Mouse (Mus musculus): Measurements from ENCODE around the gene Olfr1240. TPM values are rescaled to one million over a fixed set of nuclear protein-coding genes. Genes with fewer than 3 reads are reported as not detected.

The Olfr1240 gene
- polyA plus RNA-seq, 1 experiment, result not detected

GRCm38 (mm10) chr2:89409576-89409975, 33.2 kb downstream of the Olfr1240 start, which contains the start of gene Olfr1238:
Gene Olfr1238, minus strand, starts transcription at chr2:89409676.
- H3ac ChIP-seq (ENCODE audit: control insufficient read depth, insufficient read length), result no peak within 1 kb of the TSS
- no peaks in the 10 kb centered on the region for H3K79me2 ChIP-seq (ENCODE audit: control insufficient read depth, insufficient read depth)
- TF ChIP-seq USF1 (IDR thresholded peaks at IDR 0.05; ENCODE audit: low read depth) (no peak), CEBPB (IDR thresholded peaks at IDR 0.05; ENCODE audit: insufficient read depth, poor library complexity, severe bottlenecking) (no peak), POLR2A (IDR thresholded peaks at IDR 0.05; ENCODE audit: insufficient read length, low read depth) (no peak), MAX (IDR thresholded peaks at IDR 0.05; ENCODE audit: low read depth) (no peak), TCF12 (IDR thresholded peaks at IDR 0.05; ENCODE audit: insufficient read depth, poor library complexity, severe bottlenecking) (no peak), TCF3 (IDR thresholded peaks at IDR 0.05; ENCODE audit: insufficient read length, low read depth) (no peak), MYOD1 (IDR thresholded peaks at IDR 0.05; ENCODE audit: control insufficient read depth in 1 of 3, insufficient read length in 2 of 3, low read depth in 2 of 3) (no peak), E2F4 (IDR thresholded peaks at IDR 0.05; ENCODE audit: insufficient read depth) (no peak), REST (IDR thresholded peaks at IDR 0.05; ENCODE audit: insufficient read depth, insufficient read length) (no peak), MYOG (IDR thresholded peaks at IDR 0.05; ENCODE audit: control insufficient read depth in 1 of 3, insufficient read depth in 1 of 3, insufficient read length in 2 of 3, low read depth in 2 of 3) (no peak), POLR2AphosphoS2 (IDR thresholded peaks at IDR 0.05; ENCODE audit: insufficient read length, low read depth) (no peak)
- H3K36me3 ChIP-seq (ENCODE audit: control insufficient read depth, insufficient read depth), result no peaks in the 10 kb centered on the region
- H3K27me3 ChIP-seq (ENCODE audit: control insufficient read depth, insufficient read depth, insufficient read length), result no peaks in the 10 kb centered on the region
- H3K4me3 ChIP-seq, result no peak within 1 kb of the TSS
- no peak within 1 kb of the TSS for H3K4me2 ChIP-seq (ENCODE audit: low read depth)

DNA sequence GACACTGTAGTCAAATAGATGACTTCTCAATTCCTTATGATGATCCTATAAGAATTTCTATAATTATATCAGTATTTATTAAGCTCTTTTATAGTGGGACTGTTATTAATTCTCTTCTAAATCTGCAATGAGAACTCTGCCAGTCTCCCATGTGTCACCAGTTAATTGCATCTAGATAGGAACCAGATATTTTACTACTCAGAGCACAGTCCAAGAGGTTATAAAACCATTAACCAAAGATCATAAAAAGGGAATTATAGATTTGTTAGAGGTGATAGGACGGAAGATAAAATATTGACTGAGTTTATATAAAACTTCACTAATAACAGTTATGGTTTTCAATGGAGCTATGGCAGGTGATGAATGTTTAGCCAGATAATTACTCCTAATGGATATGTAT, 41.9 kb downstream of the Olfr1240 start:
- Histone ChIP-seq H3K4me2 (ENCODE audit: low read depth) (no peak overlapping the region), H3K79me2 (ENCODE audit: control insufficient read depth, insufficient read depth) (no peaks in the 10 kb centered on the region), H3K4me3 (no peak overlapping the region), H3ac (ENCODE audit: control insufficient read depth, insufficient read length) (no peak overlapping the region), H3K27me3 (ENCODE audit: control insufficient read depth, insufficient read depth, insufficient read length) (no peaks in the 10 kb centered on the region), H3K36me3 (ENCODE audit: control insufficient read depth, insufficient read depth) (no peaks in the 10 kb centered on the region)
- no peak for TF ChIP-seq CEBPB (IDR thresholded peaks at IDR 0.05; ENCODE audit: insufficient read depth, poor library complexity, severe bottlenecking)
- no peak for TF ChIP-seq MYOD1 (IDR thresholded peaks at IDR 0.05; ENCODE audit: control insufficient read depth in 1 of 3, insufficient read length in 2 of 3, low read depth in 2 of 3)
- TF ChIP-seq REST (IDR thresholded peaks at IDR 0.05; ENCODE audit: insufficient read depth, insufficient read length), result no peak
- no peak for TF ChIP-seq MYOG (IDR thresholded peaks at IDR 0.05; ENCODE audit: control insufficient read depth in 1 of 3, insufficient read depth in 1 of 3, insufficient read length in 2 of 3, low read depth in 2 of 3)
- no peak for TF ChIP-seq POLR2AphosphoS2 (IDR thresholded peaks at IDR 0.05; ENCODE audit: insufficient read length, low read depth)
- TF ChIP-seq TCF12 (IDR thresholded peaks at IDR 0.05; ENCODE audit: insufficient read depth, poor library complexity, severe bottlenecking), result no peak
- no peak for TF ChIP-seq USF1 (IDR thresholded peaks at IDR 0.05; ENCODE audit: low read depth)
- TF ChIP-seq TCF3 (IDR thresholded peaks at IDR 0.05; ENCODE audit: insufficient read length, low read depth), result no peak
- TF ChIP-seq MAX (IDR thresholded peaks at IDR 0.05; ENCODE audit: low read depth), result no peak
- TF ChIP-seq POLR2A (IDR thresholded peaks at IDR 0.05; ENCODE audit: insufficient read length, low read depth), result no peak
- no peak for TF ChIP-seq SRF (IDR thresholded peaks at IDR 0.05; ENCODE audit: control insufficient read depth, insufficient read length, low read depth)
- TF ChIP-seq E2F4 (IDR thresholded peaks at IDR 0.05; ENCODE audit: insufficient read depth), result no peak

Other genes starting within 250 kb of the Olfr1240 start
- not detected for gene Olfr1226, start 243.0 kb downstream of the Olfr1240 start, polyA plus RNA-seq (2012; fragmentation: generic; extraction: Trizol)
- not detected for gene Olfr1228, start 188.9 kb downstream of the Olfr1240 start, polyA plus RNA-seq (2012; fragmentation: generic; extraction: Trizol)
- gene Olfr1229, start 155.0 kb downstream of the Olfr1240 start, polyA plus RNA-seq (2012; fragmentation: generic; extraction: Trizol), result not detected
- not detected for gene Olfr1230, start 145.7 kb downstream of the Olfr1240 start, polyA plus RNA-seq (2012; fragmentation: generic; extraction: Trizol)
- not detected for gene Olfr1231, start 135.9 kb downstream of the Olfr1240 start, polyA plus RNA-seq (2012; fragmentation: generic; extraction: Trizol)
- gene Olfr1232, start 113.3 kb downstream of the Olfr1240 start, polyA plus RNA-seq (2012; fragmentation: generic; extraction: Trizol), result not detected
- not detected for gene Olfr1233, start 100.6 kb downstream of the Olfr1240 start, polyA plus RNA-seq (2012; fragmentation: generic; extraction: Trizol)
- not detected for gene Olfr1234, start 78.1 kb downstream of the Olfr1240 start, polyA plus RNA-seq (2012; fragmentation: generic; extraction: Trizol)
- not detected for gene Olfr1238, start 33.3 kb downstream of the Olfr1240 start, polyA plus RNA-seq (2012; fragmentation: generic; extraction: Trizol)
- not detected for gene Olfr1239, start 22.6 kb downstream of the Olfr1240 start, polyA plus RNA-seq (2012; fragmentation: generic; extraction: Trizol)
- gene Olfr1241, start 44.1 kb upstream of the Olfr1240 start, polyA plus RNA-seq (2012; fragmentation: generic; extraction: Trizol), result not detected
- not detected for gene Olfr1242, start 55.3 kb upstream of the Olfr1240 start, polyA plus RNA-seq (2012; fragmentation: generic; extraction: Trizol)
- gene Olfr1243, start 88.5 kb upstream of the Olfr1240 start, polyA plus RNA-seq (2012; fragmentation: generic; extraction: Trizol), result not detected
- not detected for gene Olfr1245, start 135.4 kb upstream of the Olfr1240 start, polyA plus RNA-seq (2012; fragmentation: generic; extraction: Trizol)
- gene Olfr1246, start 150.2 kb upstream of the Olfr1240 start, polyA plus RNA-seq (2012; fragmentation: generic; extraction: Trizol), result not detected
- gene Olfr1247, start 171.1 kb upstream of the Olfr1240 start, polyA plus RNA-seq (2012; fragmentation: generic; extraction: Trizol), result not detected
- gene Olfr1248, start 175.2 kb upstream of the Olfr1240 start, polyA plus RNA-seq (2012; fragmentation: generic; extraction: Trizol), result not detected
- not detected for gene Olfr1249, start 192.0 kb upstream of the Olfr1240 start, polyA plus RNA-seq (2012; fragmentation: generic; extraction: Trizol)
- 0.04 TPM for gene Olfr1250, start 218.5 kb upstream of the Olfr1240 start, polyA plus RNA-seq (2012; fragmentation: generic; extraction: Trizol)
- gene Olfr1251, start 228.9 kb upstream of the Olfr1240 start, polyA plus RNA-seq (2012; fragmentation: generic; extraction: Trizol), result 0.20 TPM